Mouse (Mus musculus) erythroblast, embryonic 14.5 days (primary cell): ENCODE data around the gene Ano6. TPM values are rescaled to one million over a fixed set of nuclear protein-coding genes. Genes with fewer than 3 reads are reported as not detected.

ENCODE experiments used
- H3K27me3 ChIP-seq: 2 replicates; pipeline ENCODE4 v1.6.1; 2012; ENCODE audit warnings: inconsistent platforms; ENCODE audit not compliant: control insufficient read depth
- H3K36me3 ChIP-seq: 2 replicates; pipeline ENCODE4 v1.6.1; 2012; ENCODE audit warnings: mild to moderate bottlenecking, inconsistent platforms; ENCODE audit not compliant: control insufficient read depth
- H3K4me1 ChIP-seq: 2 replicates; pipeline ENCODE4 v1.6.1; 2012; ENCODE audit warnings: inconsistent platforms; ENCODE audit not compliant: control insufficient read depth
- H3K4me3 ChIP-seq: replicated peaks from 2 replicates; pipeline ENCODE3; 2012; ENCODE audit warnings: moderate library complexity, mild to moderate bottlenecking, inconsistent platforms
- H3K9me3 ChIP-seq: 2 replicates; pipeline ENCODE4 v1.6.1; 2012; ENCODE audit warnings: low read length, inconsistent platforms, mixed read lengths; ENCODE audit not compliant: control insufficient read depth
- GATA1 ChIP-seq: IDR thresholded peaks from 2 replicates; pipeline ENCODE4 v1.6.1; 2012; ENCODE audit warnings: low read length, inconsistent platforms, mixed read lengths
- TAL1 ChIP-seq: IDR thresholded peaks from 3 replicates; pipeline ENCODE4 v1.6.1; 2012; ENCODE audit warnings: low read length, inconsistent platforms, mixed read lengths
- polyA plus RNA-seq: library from polyadenylated mRNA; stranded (reverse); fragments of >175 nt; gene quantifications from 2 replicates; pipeline ENCODE4 v1.2.3, GENCODE M21; 2012

Gene Ano6
- polyA plus RNA-seq, 1 experiment, result 0.32 TPM

- TF ChIP-seq GATA1 (no peak), TAL1 (no peak)
- Histone ChIP-seq H3K27me3 (no peaks in the 10 kb centered on the region), H3K9me3 (peaks cover 16% of the 10 kb centered on the region), H3K4me3 (no peak overlapping the region), H3K36me3 (no peaks in the 10 kb centered on the region), H3K4me1 (no peaks in the 10 kb centered on the region)
Observed at GRCm38 (mm10) chr15:96011640-96012390, 221.2 kb downstream of the Ano6 start.

GRCm38 (mm10) chr15:96012391-96012775 lies 221.7 kb downstream of the Ano6 start:
- Histone ChIP-seq H3K9me3 (peaks cover 20% of the 10 kb centered on the region), H3K4me3 (no peak overlapping the region), H3K4me1 (no peaks in the 10 kb centered on the region), H3K36me3 (no peaks in the 10 kb centered on the region), H3K27me3 (no peaks in the 10 kb centered on the region)
- TF ChIP-seq GATA1, result no peak
- TF ChIP-seq TAL1, result no peak

- Histone ChIP-seq H3K27me3 (no peaks in the 10 kb centered on the region), H3K4me3 (no peak overlapping the region), H3K9me3 (peaks cover 18% of the 10 kb centered on the region), H3K36me3 (no peaks in the 10 kb centered on the region), H3K4me1 (no peaks in the 10 kb centered on the region)
- no peak for TF ChIP-seq TAL1
- TF ChIP-seq GATA1, result no peak
Observed at GRCm38 (mm10) chr15:96014501-96014900, 223.9 kb downstream of the Ano6 start.

GRCm38 (mm10) chr15:96020465-96020864 lies 229.8 kb downstream of the Ano6 start:
- H3K4me3 ChIP-seq, result no peak overlapping the region
- no peak for TF ChIP-seq GATA1
- TF ChIP-seq TAL1, result no peak
- H3K4me1 ChIP-seq, result no peaks in the 10 kb centered on the region
- no peaks in the 10 kb centered on the region for H3K27me3 ChIP-seq
- no peaks in the 10 kb centered on the region for H3K36me3 ChIP-seq
- H3K9me3 ChIP-seq, result peaks cover 8% of the 10 kb centered on the region

- H3K4me1 ChIP-seq, result no peaks in the 10 kb centered on the region
- TF ChIP-seq TAL1 (no peak), GATA1 (no peak)
- H3K4me3 ChIP-seq, result no peak overlapping the region
- H3K36me3 ChIP-seq, result no peaks in the 10 kb centered on the region
- peaks cover 7% of the 10 kb centered on the region for H3K9me3 ChIP-seq
- H3K27me3 ChIP-seq, result no peaks in the 10 kb centered on the region
Observed at GRCm38 (mm10) chr15:96021506-96021905, 230.9 kb downstream of the Ano6 start.

Other genes starting within 250 kb of the Ano6 start
- gene Dbx2, start 134.9 kb upstream of the Ano6 start, polyA plus RNA-seq, result not detected in 2 replicates